Mouse (Mus musculus): ENCODE measurements around the gene Srgap2.

Srgap2 gene

DNA sequence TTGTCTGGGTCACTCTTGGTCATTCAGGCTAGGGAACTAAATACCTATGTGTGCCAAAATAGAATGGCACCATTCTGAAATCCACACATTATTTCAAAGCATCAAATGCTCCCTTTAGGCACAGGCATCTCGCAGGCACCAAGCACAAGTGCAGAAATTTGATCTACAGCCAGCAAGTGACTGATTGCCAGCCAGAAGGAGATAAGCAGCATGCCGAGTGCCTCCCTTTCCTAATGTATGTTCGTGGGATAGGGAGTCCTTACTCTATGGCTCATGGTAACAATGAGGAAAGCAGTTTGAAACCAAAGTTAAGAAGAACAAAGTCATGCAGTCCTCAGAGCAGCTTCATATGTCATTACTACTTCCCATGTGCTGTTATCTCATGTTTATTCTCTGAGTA is 107.8 kb downstream of the Srgap2 start:
- in situ Hi-C loops (cut with MboI; ENCODE audit: low sequenced_read_pairs), result no loop called here

- in situ Hi-C loops (cut with MboI; ENCODE audit: low sequenced_read_pairs), result no loop called here
These were observed 109.1 kb downstream of the Srgap2 start for GRCm38 (mm10) chr1:131417821-131418660.

- in situ Hi-C loops (cut with MboI; ENCODE audit: low sequenced_read_pairs), result no loop called here
These were observed 109.9 kb downstream of the Srgap2 start for GRCm38 (mm10) chr1:131417059-131417750.

GRCm38 (mm10) chr1:131403567-131403966 is 123.6 kb downstream of the Srgap2 start:
- in situ Hi-C loops (cut with MboI; ENCODE audit: low sequenced_read_pairs), result no loop called here

DNA sequence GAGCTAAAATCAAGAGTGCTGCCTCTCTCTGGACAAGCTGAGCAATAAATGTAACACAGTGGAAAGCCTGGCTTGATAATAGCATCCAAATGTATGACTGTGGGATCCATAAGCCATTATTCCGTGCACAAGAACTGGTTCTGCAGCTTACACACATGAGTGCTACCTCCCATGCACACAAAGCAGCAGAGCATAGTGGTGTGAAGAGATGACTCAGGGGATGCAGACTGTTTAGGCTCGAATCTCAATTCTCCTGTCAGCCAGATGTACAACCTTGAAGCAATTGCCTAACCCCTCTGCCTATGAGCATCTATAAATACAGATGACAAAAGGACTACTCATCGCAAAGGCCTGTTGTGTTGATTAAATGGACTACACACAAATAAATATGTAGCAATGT is 126.3 kb downstream of the Srgap2 start:
- in situ Hi-C loops (cut with MboI; ENCODE audit: low sequenced_read_pairs), result no loop called here

GRCm38 (mm10) chr1:131398181-131398580 is 129.0 kb downstream of the Srgap2 start:
- in situ Hi-C loops (cut with MboI; ENCODE audit: low sequenced_read_pairs), result no loop called here

DNA sequence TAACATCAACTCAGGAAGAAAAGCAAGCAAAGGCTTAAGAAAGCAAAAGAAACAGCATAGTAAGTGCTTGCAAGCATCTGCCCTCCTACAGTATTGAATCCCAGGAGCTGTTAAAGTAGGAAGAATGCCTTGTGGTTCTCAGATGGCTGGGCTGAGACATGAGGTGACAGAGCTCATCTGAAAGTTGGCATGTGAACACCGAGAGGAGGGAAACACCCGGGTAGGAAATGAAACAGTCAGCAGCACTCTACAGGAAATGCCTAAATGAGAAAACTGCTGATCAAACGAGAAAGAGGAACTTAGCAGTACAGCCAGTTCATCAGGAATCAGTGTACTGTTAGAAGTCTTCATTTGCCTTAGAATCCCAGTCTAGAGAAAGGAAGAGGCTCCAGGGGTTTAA is 142.7 kb downstream of the Srgap2 start:
- in situ Hi-C loops (cut with MboI; ENCODE audit: low sequenced_read_pairs), result no loop called here

DNA sequence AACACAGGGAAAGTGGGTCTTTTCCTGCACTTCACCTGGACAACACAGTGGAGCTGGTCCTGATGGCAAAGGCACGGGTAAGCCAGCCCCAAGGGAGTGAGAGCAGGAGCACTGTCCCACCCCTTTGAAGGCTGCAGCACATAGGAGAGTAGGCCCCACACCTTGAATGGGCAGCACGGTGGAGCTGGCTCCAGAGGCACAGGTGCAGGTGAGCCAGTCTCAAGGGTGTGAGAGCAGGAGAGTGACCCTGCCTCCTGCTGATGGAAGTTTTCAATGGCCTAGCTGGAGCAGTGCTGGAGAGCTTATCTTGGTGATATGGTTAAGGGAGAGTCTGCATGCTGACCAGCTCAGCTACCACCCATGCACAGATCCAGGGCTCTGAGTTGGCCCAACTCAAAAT is 145.0 kb downstream of the Srgap2 start:
- in situ Hi-C loops (cut with MboI; ENCODE audit: low sequenced_read_pairs), result no loop called here

DNA sequence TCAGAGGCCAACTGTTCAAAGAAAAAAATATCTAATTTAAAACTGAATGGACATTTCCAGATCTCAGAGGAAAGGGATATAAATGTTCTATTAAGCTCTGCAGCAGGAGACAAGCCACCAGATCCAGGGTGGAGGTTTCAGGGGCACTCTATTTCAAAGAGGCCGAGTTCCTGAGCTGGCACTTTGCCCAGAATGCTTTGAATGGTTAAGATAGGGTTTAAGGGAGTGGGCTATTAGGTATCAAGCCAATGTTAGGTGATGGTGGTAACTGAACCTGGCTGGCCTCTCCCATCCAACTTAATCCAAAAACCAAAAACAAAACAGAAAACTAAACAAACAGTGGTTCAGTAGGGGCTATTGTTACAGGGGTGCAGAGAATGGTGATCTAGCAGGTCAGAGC is 146.9 kb downstream of the Srgap2 start:
- in situ Hi-C loops (cut with MboI; ENCODE audit: low sequenced_read_pairs), result no loop called here

GRCm38 (mm10) chr1:131378914-131379474 is 148.2 kb downstream of the Srgap2 start:
- in situ Hi-C loops (cut with MboI; ENCODE audit: low sequenced_read_pairs), result no loop called here

GRCm38 (mm10) chr1:131378081-131378913 is 148.9 kb downstream of the Srgap2 start:
- in situ Hi-C loops (cut with MboI; ENCODE audit: low sequenced_read_pairs), result no loop called here

DNA sequence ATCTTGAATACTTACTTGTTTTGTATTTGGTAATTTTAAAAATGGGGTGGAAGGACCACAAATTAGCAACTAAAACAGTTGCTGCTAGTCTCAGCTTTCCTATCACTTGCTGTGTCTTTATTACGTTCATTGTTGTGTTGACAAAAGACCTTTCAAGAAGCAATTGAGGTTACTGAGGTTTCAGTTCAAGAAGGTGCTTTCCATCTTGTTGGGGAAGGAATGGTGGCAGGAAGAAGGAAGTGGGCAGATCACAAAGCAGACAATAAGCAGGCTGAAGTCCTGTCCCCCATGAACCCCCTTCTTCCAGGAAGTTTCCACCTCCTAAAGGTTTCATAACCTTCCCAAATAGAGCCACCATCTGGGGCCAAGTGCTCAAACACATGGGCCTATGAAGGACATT is 161.3 kb downstream of the Srgap2 start:
- in situ Hi-C loops (cut with MboI; ENCODE audit: low sequenced_read_pairs), result no loop called here

DNA sequence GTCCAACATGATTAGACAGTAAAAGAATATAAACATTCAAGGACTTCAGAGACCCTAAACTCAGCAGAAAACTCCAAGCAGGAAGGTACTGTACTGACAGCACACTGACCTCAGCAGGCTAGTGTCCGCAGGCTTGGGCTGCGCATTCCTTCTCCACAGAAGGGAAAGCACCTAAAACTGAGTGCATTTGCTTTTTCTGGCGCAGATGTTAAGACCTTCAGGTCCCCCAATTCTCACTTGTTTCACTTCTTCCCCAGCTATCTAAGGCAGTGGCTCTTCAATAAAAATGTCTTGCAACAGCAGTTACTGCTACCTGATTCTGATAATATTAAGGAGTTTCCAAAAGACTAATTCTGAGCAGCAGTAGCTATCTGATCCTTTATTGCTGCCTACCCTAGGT is 162.7 kb downstream of the Srgap2 start:
- in situ Hi-C loops (cut with MboI; ENCODE audit: low sequenced_read_pairs), result no loop called here

DNA sequence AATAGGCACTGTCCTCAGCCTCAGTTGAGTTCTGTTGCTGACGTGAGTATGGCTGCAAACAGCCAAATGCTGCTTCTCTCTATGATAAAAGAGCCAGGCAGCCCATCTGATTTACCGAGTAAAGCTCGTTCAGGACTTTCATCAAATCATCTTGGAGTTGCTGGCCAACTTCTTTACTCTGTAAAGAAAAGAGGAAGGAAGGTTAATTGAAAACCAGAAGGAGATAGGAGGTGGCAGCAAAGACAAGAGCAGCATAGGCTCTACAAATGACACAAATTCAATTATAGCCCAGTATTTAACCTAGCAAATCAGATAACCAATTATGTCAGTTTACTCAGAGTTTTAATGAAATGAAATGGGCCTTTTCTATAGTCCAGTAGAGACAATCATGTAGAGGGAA is 163.3 kb downstream of the Srgap2 start:
- in situ Hi-C loops (cut with MboI; ENCODE audit: low sequenced_read_pairs), result no loop called here

DNA sequence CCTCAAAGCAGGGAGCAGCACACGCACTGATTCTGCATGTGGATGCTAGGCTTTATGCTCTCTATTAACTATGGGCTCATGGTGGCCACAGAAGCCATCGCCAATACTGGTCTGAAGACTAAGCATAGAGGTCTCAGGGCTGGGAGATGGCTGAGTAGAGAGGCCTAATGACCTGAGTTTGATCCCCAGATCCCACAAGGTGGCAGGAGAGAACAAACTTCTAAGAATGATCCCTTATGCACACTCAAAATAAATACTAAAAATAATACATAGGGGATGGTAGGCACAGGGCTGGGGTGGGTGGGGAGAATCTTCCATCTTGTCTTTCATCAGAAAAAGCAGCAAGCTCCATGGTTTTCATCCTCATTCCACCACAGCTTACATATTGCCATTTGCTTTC is 165.1 kb downstream of the Srgap2 start:
- in situ Hi-C loops (cut with MboI; ENCODE audit: low sequenced_read_pairs), result no loop called here

DNA sequence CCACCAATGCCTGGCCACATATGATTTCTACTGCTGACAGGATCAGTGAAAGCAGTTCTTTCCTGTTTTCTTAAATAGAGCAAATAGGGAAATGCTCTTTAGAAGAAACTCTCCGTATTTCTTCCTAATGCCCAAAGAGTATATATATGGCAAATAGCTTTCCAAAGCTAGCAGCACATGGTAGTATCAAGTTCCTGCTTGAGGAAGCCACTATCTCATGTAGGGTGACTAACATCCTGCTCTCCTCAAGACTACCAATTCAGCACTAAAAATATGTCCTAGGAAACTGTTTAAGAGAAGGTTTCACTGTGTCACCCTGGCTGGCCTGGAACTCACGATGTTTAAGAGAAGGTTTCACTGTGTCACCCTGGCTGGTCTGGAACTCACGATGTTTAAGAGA is 166.4 kb downstream of the Srgap2 start:
- in situ Hi-C loops (cut with MboI; ENCODE audit: low sequenced_read_pairs), result no loop called here

- in situ Hi-C loops (cut with MboI; ENCODE audit: low sequenced_read_pairs), result no loop called here
These were observed 167.5 kb downstream of the Srgap2 start for GRCm38 (mm10) chr1:131359609-131360008.

GRCm38 (mm10) chr1:131357213-131357612 is 169.9 kb downstream of the Srgap2 start:
- in situ Hi-C loops (cut with MboI; ENCODE audit: low sequenced_read_pairs), result no loop called here

DNA sequence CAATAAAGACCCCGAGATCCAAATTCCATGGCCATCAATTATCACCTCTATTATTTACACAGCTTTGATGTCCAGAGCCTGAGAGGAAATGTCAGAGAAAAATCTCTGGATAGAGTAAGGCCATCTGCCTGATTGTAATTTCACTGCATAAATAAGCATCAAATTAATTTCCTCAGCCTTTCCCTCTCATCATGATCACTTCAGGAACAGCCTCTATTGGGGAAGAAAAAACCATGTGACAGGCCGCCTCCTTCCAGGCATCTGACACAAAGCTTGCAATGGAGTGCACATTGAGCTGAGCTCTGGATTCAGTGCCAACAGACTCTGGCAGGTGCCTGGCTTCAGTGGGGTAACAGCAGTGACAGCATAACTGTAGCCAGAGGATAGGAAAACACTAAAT is 175.7 kb downstream of the Srgap2 start:
- in situ Hi-C loops (cut with MboI; ENCODE audit: low sequenced_read_pairs), result no loop called here

- in situ Hi-C loops (cut with MboI; ENCODE audit: low sequenced_read_pairs), result no loop called here
These were observed 177.1 kb downstream of the Srgap2 start for GRCm38 (mm10) chr1:131349993-131350510.

DNA sequence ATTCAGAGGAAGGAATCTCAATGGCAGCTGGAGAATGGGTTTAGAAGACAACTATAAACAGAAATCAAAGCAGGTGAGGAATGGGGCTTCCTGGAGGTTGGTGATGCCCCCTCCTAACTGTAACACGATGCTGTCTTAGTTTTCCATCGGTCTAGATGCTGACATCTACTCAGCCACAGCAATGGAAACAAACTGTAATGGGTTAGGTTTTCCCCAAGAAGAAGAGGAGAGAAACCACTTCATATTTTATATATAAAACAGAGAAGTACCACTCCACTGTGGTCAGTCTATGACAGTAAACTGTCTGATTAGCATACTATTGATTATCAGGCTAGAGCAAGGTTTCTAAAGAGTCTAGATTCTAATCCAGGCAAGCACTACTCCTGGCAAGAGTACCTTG is 179.4 kb downstream of the Srgap2 start:
- in situ Hi-C loops (cut with MboI; ENCODE audit: low sequenced_read_pairs), result no loop called here
